Mouse (Mus musculus) midbrain, embryonic 12.5 days (tissue): ENCODE results near the gene Ube2m. TPM values are rescaled to one million over a fixed set of nuclear protein-coding genes. Genes with fewer than 3 reads are reported as not detected.

Source experiments
- ATAC-seq: fragments of 200-750 bp; cut with Nextera tagmentation; 2 replicates; pipeline ENCODE4 v1.8.0; 2017; ENCODE audit warnings: low read depth, moderate TSS enrichment, moderate library complexity; ENCODE audit not compliant: low FRiP score
- H3K27ac ChIP-seq: fragments of 300-500 bp; sonication (generic); replicated peaks from 2 replicates; pipeline ENCODE4 v1.5.1; 2016; ENCODE audit warnings: mild to moderate bottlenecking
- H3K27me3 ChIP-seq: fragments of 300-500 bp; sonication (generic); 2 replicates; pipeline ENCODE4 v1.6.1; 2016; ENCODE audit warnings: mild to moderate bottlenecking
- H3K36me3 ChIP-seq: fragments of 300-500 bp; sonication (generic); 2 replicates; pipeline ENCODE4 v1.6.1; 2016
- H3K4me1 ChIP-seq: fragments of 300-500 bp; sonication (generic); 2 replicates; pipeline ENCODE4 v1.6.1; 2016
- H3K4me2 ChIP-seq: fragments of 300-500 bp; sonication (generic); replicated peaks from 2 replicates; pipeline ENCODE4 v1.6.1; 2016; ENCODE audit warnings: mild to moderate bottlenecking, moderate library complexity
- H3K4me3 ChIP-seq: fragments of 300-500 bp; sonication (generic); 2 replicates; pipeline ENCODE4 v1.5.1; 2016; ENCODE audit warnings: mild to moderate bottlenecking
- H3K9ac ChIP-seq: fragments of 300-500 bp; sonication (generic); replicated peaks from 2 replicates; pipeline ENCODE4 v1.6.1; 2016; ENCODE audit warnings: mild to moderate bottlenecking, moderate library complexity
- H3K9me3 ChIP-seq: fragments of 300-500 bp; sonication (generic); 2 replicates; pipeline ENCODE4 v1.6.1; 2016; ENCODE audit warnings: mild to moderate bottlenecking
- WGBS: fragments of 180-500 bp; shearing (Covaris S2); methylation state at CpG from one replicate; pipeline ENCODE4 v1.1.7; 2016; 5-methylcytosine and 5-hydroxymethylcytosine counted together
- polyA plus RNA-seq: library from polyadenylated mRNA; unstranded; fragments of >200 nt; fragmentation: Nextera tagmentation; extraction: Ambion mirVana; gene quantifications from 2 replicates; pipeline ENCODE4 v1.2.1, GENCODE M21; 2016

The Ube2m gene
- polyA plus RNA-seq, 1 experiment from 2014 or later = 143 TPM

DNA sequence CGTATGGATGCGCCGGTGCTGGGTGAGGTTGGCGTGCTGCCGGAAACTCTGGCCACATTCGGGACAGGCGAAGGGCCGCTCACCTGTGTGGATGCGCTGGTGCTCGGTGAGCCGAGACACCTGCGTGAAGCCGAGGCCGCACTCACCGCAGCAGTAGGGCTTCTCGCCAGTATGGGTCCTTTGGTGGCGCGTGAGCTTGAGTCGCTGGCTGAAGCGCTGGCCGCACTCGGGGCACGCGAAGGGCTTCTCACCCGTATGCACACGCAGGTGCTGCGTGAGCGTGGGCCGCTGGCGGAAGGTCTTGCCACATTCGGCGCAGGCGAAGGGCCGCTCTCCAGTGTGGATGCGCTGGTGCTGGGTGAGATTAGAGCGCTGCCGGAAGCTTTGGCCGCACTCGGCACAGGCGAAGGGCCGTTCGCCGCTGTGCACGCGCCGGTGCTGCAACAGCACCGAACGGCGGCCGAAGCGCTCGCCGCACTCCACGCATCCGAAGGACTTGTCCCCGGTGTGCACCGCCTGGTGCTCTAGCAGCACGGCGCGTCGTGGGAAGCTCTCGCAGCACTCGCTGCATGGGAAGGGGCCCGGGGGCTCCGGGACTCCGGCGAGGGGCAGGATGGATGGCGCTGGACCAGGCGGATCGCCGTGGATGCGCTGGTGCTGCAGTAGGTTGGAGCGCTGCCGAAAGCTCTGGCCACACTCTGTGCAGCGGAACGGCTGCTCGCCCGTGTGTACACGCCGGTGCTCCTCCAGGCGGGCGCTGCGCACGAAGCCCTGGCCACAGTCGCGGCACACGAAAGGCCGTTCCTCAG is 5.6 kb upstream of the Ube2m start:
- H3K9me3 ChIP-seq = peaks cover 6% of the 10 kb centered on the region; the same call in 1 of the 2 replicates
- H3K4me3 ChIP-seq = peak overlapping the region; percentile 50
- peak overlapping the region; percentile 67 for H3K9ac ChIP-seq
- no peaks in the 10 kb centered on the region for H3K36me3 ChIP-seq
- no peak overlapping the region; the same call in 1 of the 2 replicates for H3K27ac ChIP-seq
- peak overlapping the region; percentile 87 for H3K4me2 ChIP-seq
- peaks cover 22% of the 10 kb centered on the region for H3K4me1 ChIP-seq
- 6% methylated on average over 88 of the region's 88 CpGs for WGBS
- peak; percentile 35 for ATAC-seq
- peaks cover 53% of the 10 kb centered on the region for H3K27me3 ChIP-seq

DNA sequence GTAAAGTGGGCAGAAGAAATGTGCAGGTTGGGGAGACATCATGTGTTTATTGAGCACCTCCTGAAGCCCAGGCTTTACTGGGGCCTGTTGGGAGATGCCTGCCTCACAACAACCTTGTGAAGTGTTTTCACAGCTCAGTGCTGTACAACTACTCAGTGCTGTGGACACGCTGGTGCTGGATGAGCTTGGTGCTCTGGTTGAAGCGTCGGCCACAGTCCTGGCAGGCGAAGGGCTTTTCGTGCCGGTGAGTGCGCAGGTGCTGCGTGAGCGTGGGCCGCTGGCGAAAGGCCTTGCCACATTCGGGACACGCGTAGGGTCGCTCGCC is 5.0 kb upstream of the Ube2m start:
- Histone ChIP-seq H3K4me2 (peak overlapping the region; percentile 87), H3K27ac (no peak overlapping the region), H3K27me3 (peaks cover 53% of the 10 kb centered on the region), H3K9me3 (peaks cover 6% of the 10 kb centered on the region; the same call in 1 of the 2 replicates), H3K36me3 (no peaks in the 10 kb centered on the region), H3K4me3 (peak overlapping the region; percentile 50), H3K9ac (peak overlapping the region; percentile 67; the same call in 1 of the 2 replicates), H3K4me1 (peaks cover 25% of the 10 kb centered on the region)
- WGBS = 42% methylated on average over 16 of the region's 16 CpGs
- ATAC-seq = no peak

DNA sequence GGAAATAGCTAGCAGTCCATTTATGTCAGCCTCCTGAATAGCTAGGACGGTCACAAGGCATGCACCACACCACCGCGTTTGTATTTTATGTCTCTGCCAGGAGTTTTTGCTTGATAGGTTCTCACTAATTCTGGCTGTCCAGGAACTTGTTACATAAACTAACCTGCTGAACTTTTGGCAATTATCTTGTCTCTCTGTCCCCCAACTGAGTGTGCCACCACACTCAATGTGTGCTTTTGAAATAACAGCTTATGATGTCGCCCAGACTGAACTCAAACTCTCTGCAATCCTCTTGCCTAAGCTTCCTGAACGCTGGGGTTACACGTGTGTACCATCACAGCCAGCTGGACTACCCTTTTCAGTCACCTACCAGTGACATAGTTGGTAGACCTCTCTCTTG is 4.4 kb upstream of the Ube2m start:
- Histone ChIP-seq H3K9ac (no peak overlapping the region), H3K36me3 (no peaks in the 10 kb centered on the region), H3K27ac (no peak overlapping the region), H3K9me3 (peaks cover 6% of the 10 kb centered on the region; the same call in 1 of the 2 replicates), H3K4me1 (peaks cover 25% of the 10 kb centered on the region), H3K4me3 (no peak overlapping the region), H3K27me3 (peaks cover 53% of the 10 kb centered on the region), H3K4me2 (no peak overlapping the region)
- ATAC-seq = no peak
- 78% methylated on average over 6 of the region's 6 CpGs for WGBS

DNA sequence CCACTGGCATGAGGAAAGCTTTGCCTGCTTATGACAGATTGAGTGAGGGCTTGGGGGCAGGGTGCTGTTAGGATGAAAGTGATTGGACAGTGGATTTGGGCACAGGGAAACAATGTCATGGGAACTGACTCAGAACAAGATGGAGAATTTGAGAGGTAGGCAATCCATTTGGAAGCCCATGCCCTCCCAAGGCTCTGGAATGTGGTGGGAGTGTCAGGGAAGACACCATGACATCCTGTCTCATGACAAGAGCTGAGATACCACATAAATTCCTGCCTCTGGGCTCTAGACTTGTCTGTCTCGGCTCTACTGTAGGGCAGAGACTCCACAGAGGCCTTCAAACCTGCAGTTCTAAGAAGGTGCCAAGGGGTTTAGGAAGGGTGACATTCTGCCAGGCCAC is 3.2 kb upstream of the Ube2m start:
- Histone ChIP-seq H3K4me3 (no peak overlapping the region), H3K4me2 (no peak overlapping the region), H3K27me3 (peaks cover 53% of the 10 kb centered on the region), H3K9me3 (peaks cover 6% of the 10 kb centered on the region; the same call in 1 of the 2 replicates), H3K4me1 (peaks cover 33% of the 10 kb centered on the region), H3K36me3 (peaks cover 2% of the 10 kb centered on the region), H3K9ac (no peak overlapping the region), H3K27ac (no peak overlapping the region)
- 74% methylated on average over 1 of the region's 1 CpGs for WGBS
- no peak for ATAC-seq

DNA sequence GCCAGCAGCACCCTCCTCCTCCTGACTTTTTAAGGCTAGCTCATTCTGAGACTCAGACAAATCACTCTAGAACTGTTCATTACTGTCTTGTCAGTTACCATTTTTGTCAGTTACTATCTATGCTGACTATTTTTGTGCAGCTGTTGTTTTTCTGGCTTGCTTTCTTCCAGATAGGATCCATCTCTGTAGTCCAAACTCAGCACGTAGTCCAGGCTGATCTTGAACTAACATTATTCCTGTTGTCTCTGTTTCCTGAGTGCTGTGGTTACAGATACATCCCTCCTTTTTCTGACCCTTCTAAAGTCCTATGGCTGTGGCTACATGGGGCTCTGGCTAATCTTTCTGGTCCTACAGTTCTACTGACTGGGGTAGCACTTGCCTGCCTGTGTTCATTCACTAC is 1.1 kb upstream of the Ube2m start:
- peaks cover 6% of the 10 kb centered on the region; the same call in 1 of the 2 replicates for H3K9me3 ChIP-seq
- peaks cover 39% of the 10 kb centered on the region for H3K4me1 ChIP-seq
- H3K36me3 ChIP-seq = peaks cover 16% of the 10 kb centered on the region
- no peak overlapping the region for H3K27ac ChIP-seq
- H3K4me3 ChIP-seq = peak overlapping the region; percentile 81; the same call in 1 of the 2 replicates
- 83% methylated on average over 1 of the region's 1 CpGs for WGBS
- H3K9ac ChIP-seq = peak overlapping the region; percentile 94; the same call in 1 of the 2 replicates
- peak overlapping the region; percentile 79 for H3K4me2 ChIP-seq
- no peak for ATAC-seq
- peaks cover 37% of the 10 kb centered on the region for H3K27me3 ChIP-seq

DNA sequence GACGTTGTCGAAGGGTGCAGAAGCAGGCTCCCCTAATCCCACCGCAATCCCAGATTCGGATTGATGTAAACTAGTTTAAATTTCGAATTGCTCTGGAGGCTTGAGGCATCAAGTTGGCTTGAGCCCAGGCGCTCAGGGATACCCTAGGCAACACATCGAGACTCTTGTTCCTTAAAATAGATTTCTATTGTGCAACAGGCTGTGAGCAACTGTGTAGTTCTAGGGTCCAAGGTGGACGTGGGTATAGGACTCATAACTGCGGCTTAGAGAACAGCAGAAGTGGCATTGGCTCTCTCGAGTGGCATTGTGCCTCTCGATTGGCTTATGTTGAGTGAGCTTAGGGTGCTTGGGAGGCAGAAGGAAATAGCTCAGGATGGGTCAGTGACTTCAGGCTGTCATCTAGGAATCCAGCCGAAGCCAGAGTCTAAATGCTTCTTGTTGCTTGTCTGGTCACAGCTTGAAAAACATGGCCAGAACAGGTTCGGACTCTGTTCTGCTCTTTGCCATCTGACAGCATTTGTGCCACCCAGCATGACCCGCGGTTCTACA is 620 bp upstream of the Ube2m start:
- Histone ChIP-seq H3K4me1 (peaks cover 38% of the 10 kb centered on the region), H3K4me3 (peak overlapping the region; percentile 81), H3K9me3 (peaks cover 6% of the 10 kb centered on the region; the same call in 1 of the 2 replicates), H3K27me3 (peaks cover 32% of the 10 kb centered on the region), H3K9ac (peak overlapping the region; percentile 94), H3K36me3 (peaks cover 16% of the 10 kb centered on the region), H3K4me2 (peak overlapping the region; percentile 79), H3K27ac (peak overlapping the region; percentile 100)
- WGBS = 30% methylated on average over 15 of the region's 15 CpGs
- no peak for ATAC-seq

DNA sequence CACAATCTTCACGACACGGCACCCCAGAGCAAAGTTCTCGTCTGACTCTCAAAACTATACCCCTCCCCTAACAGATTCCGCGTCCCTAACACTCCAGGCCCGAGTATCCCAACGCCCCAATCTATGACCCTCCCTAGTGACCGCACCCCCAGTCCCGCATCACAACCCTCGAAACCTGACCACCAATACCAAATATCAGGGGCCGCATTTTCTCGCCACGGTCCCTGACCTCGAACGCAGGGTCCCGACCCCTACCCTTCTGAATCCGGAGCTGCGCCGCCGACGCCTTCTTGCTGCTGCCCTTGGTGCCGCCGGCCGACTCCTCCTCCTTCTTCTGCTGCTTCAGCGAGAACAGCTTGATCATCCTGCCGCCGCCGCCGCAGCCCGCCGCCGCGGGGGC is 709 bp downstream of the Ube2m start:
- peaks cover 38% of the 10 kb centered on the region for H3K4me1 ChIP-seq
- peak overlapping the region; percentile 81 for H3K4me3 ChIP-seq
- H3K27me3 ChIP-seq = peaks cover 19% of the 10 kb centered on the region
- peak overlapping the region; percentile 100 for H3K27ac ChIP-seq
- WGBS = 0% methylated on average over 32 of the region's 33 CpGs
- peak overlapping the region; percentile 79 for H3K4me2 ChIP-seq
- H3K36me3 ChIP-seq = peaks cover 21% of the 10 kb centered on the region
- H3K9me3 ChIP-seq = no peaks in the 10 kb centered on the region
- peak; percentile 4 for ATAC-seq
- H3K9ac ChIP-seq = peak overlapping the region; percentile 94

DNA sequence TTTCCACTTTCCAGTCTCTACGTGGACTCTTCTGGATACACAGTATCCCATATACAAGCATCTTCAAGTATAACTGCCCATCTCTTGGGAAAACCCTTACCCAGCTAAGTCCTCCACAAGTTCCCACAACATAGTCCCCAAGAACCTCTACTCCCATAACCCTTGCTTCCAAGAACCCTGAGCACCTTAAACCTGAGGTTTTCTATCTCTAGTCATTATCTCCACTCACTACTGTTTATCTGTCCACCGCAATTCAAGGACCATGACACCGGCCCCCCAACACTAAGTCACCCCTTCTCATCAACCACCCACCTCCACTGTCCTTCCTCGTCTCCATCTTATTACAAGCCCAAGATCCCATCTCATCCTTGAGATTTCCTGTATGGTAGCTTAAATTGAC is 1.3 kb downstream of the Ube2m start:
- Histone ChIP-seq H3K4me2 (peak overlapping the region; percentile 79), H3K27me3 (peaks cover 13% of the 10 kb centered on the region), H3K27ac (0 out of 2 replicates have a peak overlapping the region, but pooled peaks have one; percentile 100), H3K4me1 (peaks cover 38% of the 10 kb centered on the region), H3K36me3 (peaks cover 27% of the 10 kb centered on the region), H3K9ac (peak overlapping the region; percentile 94), H3K9me3 (no peaks in the 10 kb centered on the region), H3K4me3 (peak overlapping the region; percentile 81)
- ATAC-seq = no peak
- 49% methylated on average over 4 of the region's 4 CpGs for WGBS

DNA sequence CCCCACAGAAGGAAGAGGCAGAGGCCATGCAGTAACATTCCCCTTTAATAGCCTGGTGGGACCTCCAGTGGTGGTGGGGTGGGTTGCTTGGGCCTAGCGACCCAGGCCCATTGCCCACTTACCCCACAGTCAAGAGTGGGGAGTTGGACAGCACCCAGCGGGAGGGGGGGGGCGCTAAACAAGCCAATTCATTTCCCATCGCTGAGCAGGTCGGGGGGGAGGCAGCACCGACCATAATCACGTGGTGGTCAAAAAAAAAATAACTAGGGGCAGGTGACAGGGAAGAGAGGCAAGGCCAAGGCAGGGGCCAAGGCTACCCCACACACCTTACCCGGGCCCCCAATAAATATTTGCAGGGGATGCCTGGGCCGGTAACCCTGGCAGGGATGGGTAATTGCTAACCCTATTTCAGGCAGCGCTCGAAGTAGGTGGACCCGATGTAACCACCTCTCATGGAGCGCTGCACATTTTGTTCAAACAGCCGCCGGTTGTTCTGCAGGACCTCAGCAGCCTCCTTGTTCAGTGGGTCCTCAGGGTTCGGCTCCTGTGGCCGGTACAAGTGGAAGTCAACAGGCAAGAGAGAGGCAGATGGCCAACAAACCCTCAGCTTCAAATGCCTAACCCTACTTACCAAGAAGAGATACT is 2.7 kb downstream of the Ube2m start:
- H3K4me3 ChIP-seq = peak overlapping the region; percentile 55
- no peaks in the 10 kb centered on the region for H3K9me3 ChIP-seq
- peaks cover 38% of the 10 kb centered on the region for H3K4me1 ChIP-seq
- H3K27ac ChIP-seq = peak overlapping the region; percentile 90
- 86% methylated on average over 17 of the region's 17 CpGs for WGBS
- peak; percentile 0; the same call in 1 of the 2 replicates for ATAC-seq
- peak overlapping the region; percentile 78 for H3K4me2 ChIP-seq
- H3K27me3 ChIP-seq = no peaks in the 10 kb centered on the region
- H3K9ac ChIP-seq = peak overlapping the region; percentile 71; the same call in 1 of the 2 replicates
- H3K36me3 ChIP-seq = peaks cover 42% of the 10 kb centered on the region

DNA sequence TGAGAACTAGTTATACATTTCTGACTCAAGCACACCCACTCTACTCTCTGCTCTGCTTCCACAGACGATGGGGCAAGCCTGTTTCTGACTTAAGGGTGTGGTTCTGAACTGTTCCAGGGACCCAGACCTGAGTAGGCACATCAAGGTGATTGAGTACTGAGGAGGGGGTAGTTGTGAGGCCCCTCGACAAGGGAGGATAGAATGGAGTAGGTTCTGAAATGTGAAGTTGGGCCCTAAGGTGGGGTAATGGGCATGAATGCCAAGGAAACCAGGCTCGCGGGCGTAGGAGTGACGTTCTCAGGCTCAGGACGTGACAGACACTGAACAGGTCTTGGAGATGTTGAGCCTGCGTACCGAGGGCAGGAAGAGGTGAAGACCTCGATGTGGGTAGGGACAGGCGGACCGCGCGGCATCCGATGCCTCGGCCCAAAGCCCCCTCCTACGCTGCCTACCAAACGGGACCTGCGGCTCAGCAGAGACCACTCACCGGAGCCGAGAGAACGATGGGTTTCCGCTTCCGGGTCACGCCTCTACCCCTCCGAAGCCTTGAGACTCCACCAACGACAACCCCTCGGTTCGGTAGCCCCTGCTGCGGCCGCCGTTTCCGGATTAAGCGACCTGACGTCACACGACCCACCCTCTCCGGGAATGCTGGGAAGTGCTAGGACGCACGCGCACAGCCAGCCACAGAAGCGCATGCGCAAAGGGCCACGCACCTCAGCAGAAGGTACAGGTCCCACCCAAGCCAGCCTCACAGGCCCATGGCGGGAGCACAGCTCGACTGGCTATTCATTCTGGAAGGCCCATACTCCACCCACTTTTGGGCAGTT is 3.7 kb downstream of the Ube2m start, which contains the start of gene Chmp2a:
TSS of gene Chmp2a (minus strand) at position 660 of the 830 bp plus-strand sequence.
- Histone ChIP-seq H3K9ac (peak within 1 kb of the TSS; percentile 71), H3K9me3 (no peaks in the 10 kb centered on the region), H3K27ac (peak within 1 kb of the TSS; percentile 90), H3K4me3 (peak within 1 kb of the TSS; percentile 55), H3K4me1 (peaks cover 37% of the 10 kb centered on the region), H3K27me3 (no peaks in the 10 kb centered on the region), H3K36me3 (peaks cover 51% of the 10 kb centered on the region), H3K4me2 (peak within 1 kb of the TSS; percentile 78)
- peak; percentile 80 for ATAC-seq
- under 1% methylated on average over 45 of the region's 45 CpGs for WGBS

DNA sequence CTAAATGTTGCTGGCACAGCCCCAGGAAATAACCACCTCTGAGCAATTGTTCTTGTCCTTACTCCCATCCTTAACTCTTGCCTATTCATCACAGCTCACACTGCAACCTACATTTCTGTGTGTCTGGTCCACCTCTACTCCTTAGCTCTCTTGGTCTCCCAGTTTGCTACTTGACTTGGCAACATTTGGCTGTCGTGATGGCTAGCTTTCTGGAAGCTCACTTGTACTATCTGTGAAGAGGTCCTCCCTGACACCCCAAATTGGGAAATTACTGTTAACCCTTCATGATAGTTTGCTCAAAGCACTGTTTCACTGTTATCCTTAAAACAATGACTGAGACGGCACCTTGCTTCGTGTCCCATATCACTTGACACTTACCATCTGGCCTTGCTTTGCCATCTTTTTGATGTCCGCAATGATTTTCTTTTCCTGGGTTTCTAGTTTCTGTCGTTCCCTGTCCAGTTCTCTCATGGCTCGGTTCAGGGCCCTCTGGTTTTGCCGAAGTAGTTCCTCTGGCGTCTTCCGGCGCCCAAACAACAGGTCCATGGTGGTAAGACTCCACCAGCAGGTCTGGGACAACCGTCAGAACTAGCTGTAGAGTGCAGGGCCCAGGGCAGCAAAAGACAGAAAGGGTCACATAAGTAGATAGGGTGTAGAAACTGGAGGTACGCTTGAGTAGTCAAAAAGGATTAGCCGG is 4.5 kb downstream of the Ube2m start:
- peak overlapping the region; percentile 71 for H3K9ac ChIP-seq
- H3K4me1 ChIP-seq = peaks cover 29% of the 10 kb centered on the region
- peaks cover 59% of the 10 kb centered on the region for H3K36me3 ChIP-seq
- H3K9me3 ChIP-seq = no peaks in the 10 kb centered on the region
- H3K4me2 ChIP-seq = peak overlapping the region; percentile 78
- ATAC-seq = no peak
- H3K27me3 ChIP-seq = no peaks in the 10 kb centered on the region
- 54% methylated on average over 13 of the region's 13 CpGs for WGBS
- peak overlapping the region; percentile 90 for H3K27ac ChIP-seq
- H3K4me3 ChIP-seq = peak overlapping the region; percentile 55
